Mouse (Mus musculus): ENCODE results near the gene Fads6. TPM values are rescaled to one million over a fixed set of nuclear protein-coding genes. Genes with fewer than 3 reads are reported as not detected.

Gene Fads6
- total RNA-seq, 2 experiments from 2014 or later, result not detected

- no peak for ATAC-seq (replicated peaks; ENCODE audit: low FRiP score, low TSS enrichment, poor library complexity, severe bottlenecking)
These were observed 31.6 kb downstream of the Fads6 start for GRCm38 (mm10) chr11:115265771-115266399.

GRCm38 (mm10) chr11:115264862-115265668 lies 32.4 kb downstream of the Fads6 start:
- ATAC-seq (replicated peaks; ENCODE audit: low FRiP score, low TSS enrichment, poor library complexity, severe bottlenecking), result no peak

GRCm38 (mm10) chr11:115264136-115264861 lies 33.2 kb downstream of the Fads6 start:
- ATAC-seq (replicated peaks; ENCODE audit: low FRiP score, low TSS enrichment, poor library complexity, severe bottlenecking), result no peak

- ATAC-seq (replicated peaks; ENCODE audit: low FRiP score, low TSS enrichment, poor library complexity, severe bottlenecking), result no peak
These were observed 34.5 kb downstream of the Fads6 start for GRCm38 (mm10) chr11:115262954-115263353.

GRCm38 (mm10) chr11:115259134-115259533 lies 38.3 kb downstream of the Fads6 start:
- no peak for ATAC-seq (replicated peaks; ENCODE audit: low FRiP score, low TSS enrichment, poor library complexity, severe bottlenecking)

- peak; percentile 62 for ATAC-seq (replicated peaks; ENCODE audit: low FRiP score, low TSS enrichment, poor library complexity, severe bottlenecking)
These were observed 39.5 kb downstream of the Fads6 start for GRCm38 (mm10) chr11:115257775-115258510.

- no peak for ATAC-seq (replicated peaks; ENCODE audit: low FRiP score, low TSS enrichment, poor library complexity, severe bottlenecking)
These were observed 46.2 kb downstream of the Fads6 start for GRCm38 (mm10) chr11:115251258-115251657.

GRCm38 (mm10) chr11:115250405-115251090 lies 46.9 kb downstream of the Fads6 start:
- no peak for ATAC-seq (replicated peaks; ENCODE audit: low FRiP score, low TSS enrichment, poor library complexity, severe bottlenecking)

- ATAC-seq (replicated peaks; ENCODE audit: low FRiP score, low TSS enrichment, poor library complexity, severe bottlenecking), result no peak
These were observed 47.6 kb downstream of the Fads6 start for GRCm38 (mm10) chr11:115249721-115250404.

GRCm38 (mm10) chr11:115247945-115248344 lies 49.5 kb downstream of the Fads6 start:
- ATAC-seq (replicated peaks; ENCODE audit: low FRiP score, low TSS enrichment, poor library complexity, severe bottlenecking), result no peak

- no peak for ATAC-seq (replicated peaks; ENCODE audit: low FRiP score, low TSS enrichment, poor library complexity, severe bottlenecking)
These were observed 50.2 kb downstream of the Fads6 start for GRCm38 (mm10) chr11:115247240-115247639.

GRCm38 (mm10) chr11:115246386-115246785 lies 51.1 kb downstream of the Fads6 start:
- ATAC-seq (replicated peaks; ENCODE audit: low FRiP score, low TSS enrichment, poor library complexity, severe bottlenecking), result no peak

GRCm38 (mm10) chr11:115244840-115245239 lies 52.6 kb downstream of the Fads6 start:
- ATAC-seq (replicated peaks; ENCODE audit: low FRiP score, low TSS enrichment, poor library complexity, severe bottlenecking), result no peak

- ATAC-seq (replicated peaks; ENCODE audit: low FRiP score, low TSS enrichment, poor library complexity, severe bottlenecking), result no peak
These were observed 53.7 kb downstream of the Fads6 start for GRCm38 (mm10) chr11:115243783-115244182.

- no peak for ATAC-seq (replicated peaks; ENCODE audit: low FRiP score, low TSS enrichment, poor library complexity, severe bottlenecking)
These were observed 54.7 kb downstream of the Fads6 start for GRCm38 (mm10) chr11:115242746-115243145.

- no peak for ATAC-seq (replicated peaks; ENCODE audit: low FRiP score, low TSS enrichment, poor library complexity, severe bottlenecking)
These were observed 56.1 kb downstream of the Fads6 start for GRCm38 (mm10) chr11:115241402-115241801.

- no peak for ATAC-seq (replicated peaks; ENCODE audit: low FRiP score, low TSS enrichment, poor library complexity, severe bottlenecking)
These were observed 60.9 kb downstream of the Fads6 start for GRCm38 (mm10) chr11:115236570-115236969.

- ATAC-seq (replicated peaks; ENCODE audit: low FRiP score, low TSS enrichment, poor library complexity, severe bottlenecking), result no peak
These were observed 63.0 kb downstream of the Fads6 start for GRCm38 (mm10) chr11:115234320-115235044.

All from megakaryocyte-erythroid progenitor cell, adult 5-6 weeks (primary cell).